Comparison of ENCODE assay signal across 10 mouse cellular contexts in the genomic region with DNA sequence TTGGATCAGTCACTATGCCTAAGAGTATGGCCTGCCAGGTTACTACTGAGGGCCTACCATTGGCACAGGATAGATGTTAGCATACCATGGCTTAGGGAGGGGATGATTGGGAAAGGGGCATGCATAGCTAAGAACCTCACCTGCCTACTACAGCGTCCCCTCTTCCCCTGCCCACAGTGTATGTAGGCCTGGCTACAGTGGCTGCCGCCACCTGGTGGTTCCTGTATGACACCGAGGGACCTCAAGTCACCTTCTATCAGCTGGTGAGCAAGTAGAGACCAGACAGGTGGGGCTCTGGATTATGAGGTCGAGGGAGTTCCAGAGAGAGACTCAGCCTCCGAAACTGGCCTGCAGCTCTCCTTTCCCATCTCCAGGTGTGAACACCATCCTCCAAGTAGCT. TPM values are rescaled to one million over a fixed set of nuclear protein-coding genes. Genes with fewer than 3 reads are reported as not detected.
DNase-seq lines count a peak whose midpoint lies in the region; ATAC-seq and TF ChIP-seq lines count a peak whose summit lies in the region.
"Had no signal": no experiment of that assay in that cellular context is flagged by ENCODE, and none has a peak within 500 bp of the region (broad histone marks: within the 10 kb centered on the region; RNA-seq: fewer than 3 reads in every experiment).

No protein-coding gene starts in this region.

- no peak for ATAC-seq in liver, embryonic 14.5 days (ENCODE audit: insufficient read depth)
- no peak; the same call in 1 of the 2 replicates for ATAC-seq in liver, embryonic 11.5 days (replicated peaks; ENCODE audit: low FRiP score)
- ATAC-seq in forebrain, embryonic 12.5 days (ENCODE audit: low FRiP score) = no peak

- H3K27me3 ChIP-seq in liver, embryonic 14.5 days (ENCODE audit: control insufficient read depth, insufficient read depth, low read length) = no peaks in the 10 kb centered on the region
- no peaks in the 10 kb centered on the region for H3K27me3 ChIP-seq in liver, embryonic 11.5 days (replicated peaks; ENCODE audit: control insufficient read depth, insufficient read depth, low read length)
- H3K27me3 ChIP-seq in forebrain, embryonic 12.5 days = no peaks in the 10 kb centered on the region
- H3K27me3 ChIP-seq: midbrain, embryonic 12.5 days had no signal

- H3K4me1 ChIP-seq in liver, embryonic 14.5 days (replicated peaks; ENCODE audit: control insufficient read depth in 2 of 2, insufficient read depth in 2 of 2, low read length in 1 of 2) = no peaks in the 10 kb centered on the region
- H3K4me1 ChIP-seq in liver, embryonic 11.5 days (replicated peaks; ENCODE audit: control insufficient read depth, insufficient read depth, low read length) = peaks cover 8% of the 10 kb centered on the region
- no peaks in the 10 kb centered on the region for H3K4me1 ChIP-seq in forebrain, embryonic 12.5 days
- H3K4me1 ChIP-seq: midbrain, embryonic 12.5 days had no signal

- no peak overlapping the region for H3K4me3 ChIP-seq in liver, embryonic 14.5 days (ENCODE audit: insufficient read depth in 1 of 2, low read depth in 2 of 2, low read length in 2 of 2)
- no peak overlapping the region for H3K4me3 ChIP-seq in liver, embryonic 11.5 days (ENCODE audit: low read depth, low read length)
- H3K4me3 ChIP-seq in forebrain, embryonic 12.5 days (replicated peaks) = no peak overlapping the region
- H3K4me3 ChIP-seq: midbrain, embryonic 12.5 days had no signal

- no peak for TF ChIP-seq EP300 in liver, embryonic 14.5 days (IDR thresholded peaks at IDR 0.05; ENCODE audit: low read depth)

- H3K36me3 ChIP-seq in liver, embryonic 14.5 days (replicated peaks; ENCODE audit: control insufficient read depth, insufficient read depth, low read depth) = no peaks in the 10 kb centered on the region
- H3K36me3 ChIP-seq in liver, embryonic 11.5 days (ENCODE audit: control insufficient read depth, insufficient read depth, low read length) = no peaks in the 10 kb centered on the region
- H3K36me3 ChIP-seq in forebrain, embryonic 12.5 days (replicated peaks) = no peaks in the 10 kb centered on the region
- H3K36me3 ChIP-seq: midbrain, embryonic 12.5 days had no signal

- no peaks in the 10 kb centered on the region for H3K9me3 ChIP-seq in liver, embryonic 14.5 days (ENCODE audit: control insufficient read depth, low read length)
- H3K9me3 ChIP-seq in liver, embryonic 11.5 days (ENCODE audit: control insufficient read depth, low read length) = no peaks in the 10 kb centered on the region
- no peaks in the 10 kb centered on the region for H3K9me3 ChIP-seq in forebrain, embryonic 12.5 days
- H3K9me3 ChIP-seq: midbrain, embryonic 12.5 days had no signal

- H3K27ac ChIP-seq in liver, embryonic 14.5 days = no peak overlapping the region
- no peak overlapping the region for H3K27ac ChIP-seq in liver, embryonic 11.5 days (ENCODE audit: low read depth, low read length)
- no peak overlapping the region for H3K27ac ChIP-seq in forebrain, embryonic 12.5 days
- H3K27ac ChIP-seq: midbrain, embryonic 12.5 days had no signal

- 45% methylated on average over 5 of the region's 5 CpGs for WGBS in liver, embryonic 14.5 days (ENCODE audit: insufficient replicate concordance)
- 53% methylated on average over 5 of the region's 5 CpGs for whole genome bisulfite sequencing in liver, embryonic 11.5 days
- 56% methylated on average over 5 of the region's 5 CpGs for WGBS in forebrain, embryonic 12.5 days

- no peak overlapping the region for H3K9ac ChIP-seq in liver, embryonic 14.5 days (replicated peaks)
- H3K9ac ChIP-seq in liver, embryonic 11.5 days (ENCODE audit: low read depth, low read length) = no peak overlapping the region
- H3K9ac ChIP-seq in forebrain, embryonic 12.5 days = no peak overlapping the region
- H3K9ac ChIP-seq: midbrain, embryonic 12.5 days had no signal

- no peak overlapping the region for H3K4me2 ChIP-seq in liver, embryonic 14.5 days (ENCODE audit: low read depth)
- H3K4me2 ChIP-seq in liver, embryonic 11.5 days = no peak overlapping the region
- H3K4me2 ChIP-seq in forebrain, embryonic 12.5 days = no peak overlapping the region
- H3K4me2 ChIP-seq: midbrain, embryonic 12.5 days had no signal

- peak; percentile 68 for TF ChIP-seq CTCF in liver, embryonic 14.5 days (IDR thresholded peaks at IDR 0.05; ENCODE audit: low read depth)

- peak; percentile 26 for DNase-seq in embryo, embryonic 11 days
- DNase-seq in embryo, embryonic 9.5 days (ENCODE audit: extremely low spot score) = no peak
- DNase-seq in liver, embryonic 14.5 days (ENCODE audit: low read depth in 3 of 3, low spot score in 3 of 3) = no peak
- no peak for DNase-seq in liver, embryonic 11.5 days (ENCODE audit: low spot score)
- DNase-seq in ES-CJ7 (ENCODE audit: low read depth, low spot score) = peak; percentile 48
- DNase-seq in lung, postnatal 36 days = peak; percentile 45
- DNase-seq in ovary, adult 18-20 months (ENCODE audit: low spot score) = no peak
- DNase-seq: heart, adult 11 months had no signal

RNA-seq across cellular contexts. Expression of gene P2rx1, which starts 15.6 kb away (rescaled TPM):
- polyA plus RNA-seq in liver, embryonic 14.5 days (2012; rRNA removed) = 4.6 and 5.3 TPM in 2 replicates
- polyA plus RNA-seq in liver, embryonic 14.5 days (2014; fragmentation: Nextera tagmentation; extraction: Ambion mirVana) = 6.8 and 9.0 TPM in 2 replicates
- 17.6 and 18.8 TPM in 2 replicates for polyA plus RNA-seq in liver, embryonic 11.5 days (2014; fragmentation: Nextera tagmentation; extraction: Ambion mirVana)
- 0.52 and 0.74 TPM in 2 replicates for polyA plus RNA-seq in forebrain, embryonic 12.5 days (2016; fragmentation: Nextera tagmentation; extraction: Ambion mirVana)

RNA-seq across cellular contexts. Expression of gene Atp2a3, which starts 22.3 kb away (rescaled TPM):
- 6.4 TPM in 2 replicates for polyA plus RNA-seq in liver, embryonic 14.5 days (2012; rRNA removed)
- polyA plus RNA-seq in liver, embryonic 14.5 days (2014; fragmentation: Nextera tagmentation; extraction: Ambion mirVana) = 6.7 and 7.7 TPM in 2 replicates
- polyA plus RNA-seq in liver, embryonic 11.5 days (2014; fragmentation: Nextera tagmentation; extraction: Ambion mirVana) = 23.5 and 25.9 TPM in 2 replicates
- 0.60 and 0.68 TPM in 2 replicates for polyA plus RNA-seq in forebrain, embryonic 12.5 days (2016; fragmentation: Nextera tagmentation; extraction: Ambion mirVana)

RNA-seq across cellular contexts. Expression of gene Camkk1, which starts 35.5 kb away (rescaled TPM):
- 0.49 and 0.69 TPM in 2 replicates for polyA plus RNA-seq in liver, embryonic 14.5 days (2012; rRNA removed)
- polyA plus RNA-seq in liver, embryonic 14.5 days (2014; fragmentation: Nextera tagmentation; extraction: Ambion mirVana) = 0.19 and 0.36 TPM in 2 replicates
- polyA plus RNA-seq in liver, embryonic 11.5 days (2014; fragmentation: Nextera tagmentation; extraction: Ambion mirVana) = 2.6 and 3.0 TPM in 2 replicates
- 9.0 and 9.7 TPM in 2 replicates for polyA plus RNA-seq in forebrain, embryonic 12.5 days (2016; fragmentation: Nextera tagmentation; extraction: Ambion mirVana)

Comparison
In these comparisons a context has a peak if more than half of its experiments do, and no peak if none do; other contexts are left out.
1. DNase-seq: peak in embryo, embryonic 11 days (single experiment), ES-CJ7 (single experiment) and lung, postnatal 36 days (single experiment); none in embryo, embryonic 9.5 days (single experiment), liver, embryonic 14.5 days (0 of 3), liver, embryonic 11.5 days (single experiment) and ovary, adult 18-20 months (single experiment).